Mouse (Mus musculus): ENCODE results near the gene Fam172a. TPM values are rescaled to one million over a fixed set of nuclear protein-coding genes. Genes with fewer than 3 reads are reported as not detected.
A peak's percentile ranks its signal among the peaks of the same experiment; 100 is the strongest.

The Fam172a gene
- polyA plus RNA-seq, 1 experiment from 2014 or later, result 37.8 TPM

DNA sequence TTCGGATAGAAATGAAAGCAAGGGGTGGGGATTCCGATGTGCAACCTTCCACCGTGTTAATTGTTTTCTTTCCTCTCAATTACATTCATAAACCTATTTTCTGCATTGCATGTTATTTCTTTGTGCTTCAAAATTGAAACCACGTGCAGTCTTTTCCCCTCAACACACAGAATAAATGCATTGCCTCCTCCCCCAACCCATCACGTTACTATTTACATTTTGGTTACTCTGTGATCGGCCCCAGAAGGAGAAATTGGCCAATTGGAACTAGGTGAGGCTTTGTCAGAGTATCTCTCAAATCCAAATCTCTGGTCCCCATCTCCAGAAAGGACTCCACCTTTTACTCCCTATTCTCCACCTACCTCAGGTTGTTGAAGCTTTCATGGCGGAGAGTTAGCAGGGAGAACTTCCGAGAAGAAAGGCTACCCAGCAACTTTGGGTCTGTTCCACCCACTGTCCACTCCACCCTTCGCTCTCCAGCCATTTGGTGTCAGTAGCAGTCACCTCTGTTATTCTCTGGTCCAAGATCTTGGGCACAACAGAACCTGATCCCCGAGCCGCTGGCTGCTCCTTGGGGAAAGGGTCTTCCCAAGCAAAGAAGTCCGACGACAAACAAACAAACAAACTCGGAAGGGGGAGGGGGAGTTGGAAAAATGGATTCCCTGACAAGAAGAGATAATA is 483.1 kb downstream of the Fam172a start:
- peak overlapping the region; percentile 22; the same call in 1 of the 2 replicates for H3K27ac ChIP-seq (ENCODE audit: low read depth, low read length)
- WGBS, result 12% methylated on average over 14 of the region's 14 CpGs
- H3K9ac ChIP-seq (replicated peaks; ENCODE audit: low read depth, low read length), result no peak overlapping the region
- no peak for ATAC-seq (ENCODE audit: low read depth)
- no peak overlapping the region for H3K4me2 ChIP-seq (ENCODE audit: low read depth, low read length)
- no peak overlapping the region for H3K4me3 ChIP-seq (ENCODE audit: low read depth, low read length)
- no peaks in the 10 kb centered on the region for H3K27me3 ChIP-seq (ENCODE audit: control insufficient read depth, insufficient read depth, low read length)
- H3K4me1 ChIP-seq (ENCODE audit: control insufficient read depth, insufficient read depth, low read length), result peaks cover 7% of the 10 kb centered on the region; the same call in 1 of the 2 replicates
- peaks cover 6% of the 10 kb centered on the region; the same call in 1 of the 2 replicates for H3K36me3 ChIP-seq (ENCODE audit: control insufficient read depth, insufficient read depth, low read length)
- no peaks in the 10 kb centered on the region for H3K9me3 ChIP-seq (ENCODE audit: control insufficient read depth, low read length)

DNA sequence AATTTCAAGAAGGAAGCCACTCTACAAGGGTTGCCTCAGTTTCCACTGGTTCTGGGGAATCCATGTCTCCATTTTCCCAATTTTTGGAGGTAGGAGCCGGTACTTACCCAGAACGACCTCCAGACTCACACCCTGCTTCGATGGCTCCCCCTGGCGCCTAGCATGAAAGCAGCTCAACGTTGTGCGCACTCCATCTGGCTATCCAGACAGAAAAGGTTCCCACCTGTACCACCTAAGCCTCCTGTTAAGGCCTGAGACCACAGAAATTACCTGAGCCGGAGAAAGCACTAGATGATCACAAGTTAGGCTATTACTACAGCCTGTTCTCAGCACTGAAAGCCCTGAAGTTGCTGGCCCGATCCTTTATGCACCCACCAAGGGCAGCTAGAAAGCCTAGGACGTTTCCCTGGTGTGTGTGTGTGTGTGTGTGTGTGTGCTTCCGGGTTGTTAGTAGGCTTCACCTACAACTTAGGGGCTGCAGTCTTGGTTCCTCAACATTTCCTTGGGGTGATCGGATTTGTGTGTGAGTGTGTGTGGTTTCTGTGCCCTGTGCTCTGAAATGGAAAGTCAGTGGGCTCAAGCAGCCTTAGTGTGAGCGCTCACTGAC is 484.6 kb downstream of the Fam172a start:
- no peak for ATAC-seq (ENCODE audit: low read depth)
- Histone ChIP-seq H3K36me3 (ENCODE audit: control insufficient read depth, insufficient read depth, low read length) (peaks cover 6% of the 10 kb centered on the region; the same call in 1 of the 2 replicates), H3K9ac (replicated peaks; ENCODE audit: low read depth, low read length) (no peak overlapping the region), H3K4me2 (ENCODE audit: low read depth, low read length) (no peak overlapping the region), H3K27me3 (ENCODE audit: control insufficient read depth, insufficient read depth, low read length) (no peaks in the 10 kb centered on the region), H3K27ac (ENCODE audit: low read depth, low read length) (no peak overlapping the region), H3K4me3 (ENCODE audit: low read depth, low read length) (no peak overlapping the region), H3K9me3 (ENCODE audit: control insufficient read depth, low read length) (no peaks in the 10 kb centered on the region), H3K4me1 (ENCODE audit: control insufficient read depth, insufficient read depth, low read length) (peaks cover 21% of the 10 kb centered on the region)
- 20% methylated on average over 12 of the region's 12 CpGs for WGBS

DNA sequence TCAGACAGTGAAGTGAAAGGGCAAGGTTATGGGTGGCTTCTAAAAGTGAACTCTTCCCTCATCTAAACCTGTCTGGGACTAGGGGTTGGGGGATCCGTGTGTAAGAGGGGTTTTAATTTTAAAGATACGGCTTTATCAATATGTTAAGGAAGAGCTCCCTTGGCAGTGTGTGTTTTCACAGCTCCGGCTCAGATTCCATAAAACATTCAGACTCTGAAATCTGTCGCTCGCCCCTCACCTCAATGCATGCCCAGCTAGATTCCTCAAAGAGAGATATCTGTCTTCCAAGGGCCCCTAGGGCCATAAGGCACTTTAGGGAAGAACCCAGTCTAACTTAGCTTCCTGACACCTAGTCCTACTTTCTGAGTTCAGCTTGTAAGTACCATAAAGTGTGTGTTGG is 486.0 kb downstream of the Fam172a start:
- Histone ChIP-seq H3K27me3 (ENCODE audit: control insufficient read depth, insufficient read depth, low read length) (no peaks in the 10 kb centered on the region), H3K4me2 (ENCODE audit: low read depth, low read length) (no peak overlapping the region), H3K4me3 (ENCODE audit: low read depth, low read length) (no peak overlapping the region), H3K27ac (ENCODE audit: low read depth, low read length) (no peak overlapping the region), H3K4me1 (ENCODE audit: control insufficient read depth, insufficient read depth, low read length) (peaks cover 24% of the 10 kb centered on the region), H3K9ac (replicated peaks; ENCODE audit: low read depth, low read length) (no peak overlapping the region), H3K9me3 (ENCODE audit: control insufficient read depth, low read length) (no peaks in the 10 kb centered on the region), H3K36me3 (ENCODE audit: control insufficient read depth, insufficient read depth, low read length) (peaks cover 6% of the 10 kb centered on the region; the same call in 1 of the 2 replicates)
- 45% methylated on average over 5 of the region's 5 CpGs for WGBS
- no peak for ATAC-seq (ENCODE audit: low read depth)

GRCm38 (mm10) chr13:78189586-78189985 is 487.8 kb downstream of the Fam172a start:
- no peak for ATAC-seq (ENCODE audit: low read depth)
- Histone ChIP-seq H3K36me3 (ENCODE audit: control insufficient read depth, insufficient read depth, low read length) (peaks cover 6% of the 10 kb centered on the region; the same call in 1 of the 2 replicates), H3K4me3 (ENCODE audit: low read depth, low read length) (peak overlapping the region; percentile 12; the same call in 1 of the 2 replicates), H3K27me3 (ENCODE audit: control insufficient read depth, insufficient read depth, low read length) (no peaks in the 10 kb centered on the region), H3K4me1 (ENCODE audit: control insufficient read depth, insufficient read depth, low read length) (peaks cover 29% of the 10 kb centered on the region), H3K9me3 (ENCODE audit: control insufficient read depth, low read length) (no peaks in the 10 kb centered on the region), H3K4me2 (ENCODE audit: low read depth, low read length) (peak overlapping the region; percentile 90), H3K9ac (replicated peaks; ENCODE audit: low read depth, low read length) (no peak overlapping the region), H3K27ac (ENCODE audit: low read depth, low read length) (no peak overlapping the region)
- 26% methylated on average over 10 of the region's 10 CpGs for WGBS

DNA sequence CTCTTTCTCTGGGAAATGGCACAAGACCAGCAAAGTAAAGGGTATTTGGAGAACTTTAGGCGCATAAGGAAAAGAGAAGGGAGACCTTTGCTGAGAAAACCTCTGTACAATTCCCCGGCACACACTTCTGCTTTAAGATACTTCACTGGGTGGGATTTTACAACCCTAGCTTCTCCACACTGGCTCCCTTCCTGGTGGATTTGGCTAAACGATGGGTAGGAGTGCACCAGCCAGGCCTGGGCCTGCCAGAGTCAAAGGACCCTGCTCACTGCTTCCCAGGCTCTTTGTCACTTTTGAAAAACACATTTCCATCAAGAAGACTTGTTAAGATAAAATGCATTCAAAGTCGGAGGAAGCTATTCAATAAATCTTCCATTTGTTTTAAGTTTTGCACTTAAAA is 491.4 kb downstream of the Fam172a start:
- no peaks in the 10 kb centered on the region for H3K27me3 ChIP-seq (ENCODE audit: control insufficient read depth, insufficient read depth, low read length)
- no peaks in the 10 kb centered on the region for H3K9me3 ChIP-seq (ENCODE audit: control insufficient read depth, low read length)
- H3K36me3 ChIP-seq (ENCODE audit: control insufficient read depth, insufficient read depth, low read length), result peaks cover 9% of the 10 kb centered on the region
- H3K27ac ChIP-seq (ENCODE audit: low read depth, low read length), result peak overlapping the region; percentile 55
- peak overlapping the region; percentile 91 for H3K4me3 ChIP-seq (ENCODE audit: low read depth, low read length)
- ATAC-seq (ENCODE audit: low read depth), result no peak
- H3K9ac ChIP-seq (replicated peaks; ENCODE audit: low read depth, low read length), result peak overlapping the region; percentile 48
- H3K4me1 ChIP-seq (ENCODE audit: control insufficient read depth, insufficient read depth, low read length), result peaks cover 29% of the 10 kb centered on the region
- WGBS, result 11% methylated on average over 4 of the region's 4 CpGs
- H3K4me2 ChIP-seq (ENCODE audit: low read depth, low read length), result peak overlapping the region; percentile 90

DNA sequence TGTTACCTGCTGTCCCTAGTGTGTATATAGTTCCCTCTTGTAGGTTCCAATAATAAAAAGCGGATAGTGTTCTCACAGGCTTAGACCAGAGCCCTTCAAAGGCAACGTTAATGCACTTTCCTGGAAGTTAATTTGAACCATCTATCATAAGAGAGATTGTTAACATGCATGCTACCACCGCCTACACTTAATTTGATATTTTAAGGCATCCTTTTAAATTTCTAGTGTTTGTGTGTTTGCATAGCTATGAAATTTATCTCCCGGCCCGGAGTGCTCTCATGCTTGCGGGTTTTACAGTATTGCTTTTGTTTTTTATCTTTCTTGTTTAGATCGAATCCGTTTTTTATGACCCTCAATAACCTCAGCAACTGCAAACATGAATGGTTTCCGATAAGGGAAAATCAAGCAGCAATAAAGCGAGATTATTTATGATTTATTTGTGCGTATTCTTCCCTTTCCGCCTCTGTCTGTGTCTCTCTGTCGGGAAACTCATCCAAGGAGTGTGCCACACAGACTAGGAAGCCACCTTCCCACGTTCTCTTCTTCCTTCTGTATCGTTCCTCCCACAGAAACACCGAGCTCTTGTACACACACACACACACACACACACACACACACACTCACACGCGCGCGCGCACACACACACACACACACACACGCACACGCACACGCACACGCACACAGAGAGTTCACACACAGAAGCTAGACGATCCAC is 492.5 kb downstream of the Fam172a start:
- peak overlapping the region; percentile 90 for H3K4me2 ChIP-seq (ENCODE audit: low read depth, low read length)
- H3K4me3 ChIP-seq (ENCODE audit: low read depth, low read length), result peak overlapping the region; percentile 91
- H3K9me3 ChIP-seq (ENCODE audit: control insufficient read depth, low read length), result no peaks in the 10 kb centered on the region
- 3% methylated on average over 19 of the region's 26 CpGs for WGBS
- H3K36me3 ChIP-seq (ENCODE audit: control insufficient read depth, insufficient read depth, low read length), result peaks cover 9% of the 10 kb centered on the region
- H3K4me1 ChIP-seq (ENCODE audit: control insufficient read depth, insufficient read depth, low read length), result peaks cover 29% of the 10 kb centered on the region
- ATAC-seq (ENCODE audit: low read depth), result no peak
- H3K27me3 ChIP-seq (ENCODE audit: control insufficient read depth, insufficient read depth, low read length), result no peaks in the 10 kb centered on the region
- peak overlapping the region; percentile 88 for H3K27ac ChIP-seq (ENCODE audit: low read depth, low read length)
- peak overlapping the region; percentile 94 for H3K9ac ChIP-seq (replicated peaks; ENCODE audit: low read depth, low read length)

GRCm38 (mm10) chr13:78194850-78195600 is 493.2 kb downstream of the Fam172a start:
- WGBS, result under 1% methylated on average over 64 of the region's 64 CpGs
- ATAC-seq (ENCODE audit: low read depth), result peak; percentile 13
- no peaks in the 10 kb centered on the region for H3K9me3 ChIP-seq (ENCODE audit: control insufficient read depth, low read length)
- peak overlapping the region; percentile 91 for H3K4me3 ChIP-seq (ENCODE audit: low read depth, low read length)
- peak overlapping the region; percentile 90 for H3K4me2 ChIP-seq (ENCODE audit: low read depth, low read length)
- H3K4me1 ChIP-seq (ENCODE audit: control insufficient read depth, insufficient read depth, low read length), result peaks cover 23% of the 10 kb centered on the region
- peak overlapping the region; percentile 88 for H3K27ac ChIP-seq (ENCODE audit: low read depth, low read length)
- no peaks in the 10 kb centered on the region for H3K27me3 ChIP-seq (ENCODE audit: control insufficient read depth, insufficient read depth, low read length)
- peaks cover 3% of the 10 kb centered on the region for H3K36me3 ChIP-seq (ENCODE audit: control insufficient read depth, insufficient read depth, low read length)
- peak overlapping the region; percentile 94 for H3K9ac ChIP-seq (replicated peaks; ENCODE audit: low read depth, low read length)

- Histone ChIP-seq H3K4me1 (ENCODE audit: control insufficient read depth, insufficient read depth, low read length) (peaks cover 17% of the 10 kb centered on the region), H3K27ac (ENCODE audit: low read depth, low read length) (peak overlapping the region; percentile 88), H3K9ac (replicated peaks; ENCODE audit: low read depth, low read length) (peak overlapping the region; percentile 94), H3K4me2 (ENCODE audit: low read depth, low read length) (peak overlapping the region; percentile 90), H3K9me3 (ENCODE audit: control insufficient read depth, low read length) (no peaks in the 10 kb centered on the region), H3K36me3 (ENCODE audit: control insufficient read depth, insufficient read depth, low read length) (peaks cover 3% of the 10 kb centered on the region), H3K4me3 (ENCODE audit: low read depth, low read length) (peak overlapping the region; percentile 91), H3K27me3 (ENCODE audit: control insufficient read depth, insufficient read depth, low read length) (no peaks in the 10 kb centered on the region)
- ATAC-seq (ENCODE audit: low read depth), result no peak
- under 1% methylated on average over 13 of the region's 13 CpGs for WGBS
Measured at GRCm38 (mm10) chr13:78195601-78196115, 493.8 kb downstream of the Fam172a start.
